Mouse (Mus musculus) T-helper 1 cell (primary cell): Measurements from ENCODE around the gene Fry.

Source experiments
- in situ Hi-C: fragments of 300-600 bp; cut with MboI, MseI; formaldehyde crosslinking; loops from one replicate; pipeline ENCODE4 v1.15.1; 2025; ENCODE audit warnings: high pct_unique_total_duplicates

Gene Fry

GRCm38 (mm10) chr5:150265005-150265404 lies 146.6 kb downstream of the Fry start:
- in situ Hi-C loops: no loop called here

- in situ Hi-C loops: no loop called here
Measured at GRCm38 (mm10) chr5:150265953-150266352, 147.5 kb downstream of the Fry start.

GRCm38 (mm10) chr5:150268261-150268660 lies 149.8 kb downstream of the Fry start:
- in situ Hi-C loops: no loop called here

GRCm38 (mm10) chr5:150270468-150270867 lies 152.0 kb downstream of the Fry start:
- in situ Hi-C loops: no loop called here

DNA sequence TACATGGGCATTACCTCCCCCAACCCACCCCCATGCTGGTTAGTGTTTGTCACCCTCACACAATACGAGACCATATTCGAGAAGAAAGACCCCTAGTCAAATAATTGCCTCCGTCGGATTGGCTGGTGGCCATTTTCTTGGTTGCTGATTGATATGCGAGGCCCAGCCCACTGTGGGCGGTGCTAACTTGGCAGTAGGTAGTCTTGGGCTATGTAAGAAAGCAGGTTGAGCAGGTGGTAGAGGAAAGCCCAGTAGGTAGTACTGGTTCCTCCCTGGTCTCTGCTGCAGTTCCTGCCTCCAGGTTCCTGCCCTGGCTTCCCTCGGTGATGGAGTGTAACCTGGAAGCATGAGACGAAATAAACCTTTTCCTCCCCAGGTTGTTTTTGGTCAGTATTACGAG lies 153.7 kb downstream of the Fry start:
- in situ Hi-C loops: no loop called here

GRCm38 (mm10) chr5:150275314-150275713 lies 156.9 kb downstream of the Fry start:
- in situ Hi-C loops: no loop called here

DNA sequence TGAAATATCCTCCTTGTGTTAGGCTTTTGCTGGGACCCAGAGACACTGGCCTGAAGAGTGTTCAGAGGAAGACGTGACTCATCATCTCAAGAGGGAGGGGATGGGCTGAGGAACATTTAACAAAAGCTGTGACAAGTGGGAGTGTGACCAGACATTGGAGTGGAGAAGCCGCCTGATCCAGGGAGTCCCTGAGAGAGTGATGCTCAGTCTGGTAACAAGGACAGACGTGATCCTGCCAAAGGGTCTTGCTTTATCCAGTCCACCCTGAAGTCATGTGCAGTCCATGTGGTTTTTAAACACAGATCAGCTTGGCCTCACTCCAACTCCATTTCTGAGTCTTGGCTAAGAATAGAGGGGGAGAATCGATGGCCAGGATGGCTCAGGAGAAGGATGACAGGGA lies 158.2 kb downstream of the Fry start:
- in situ Hi-C loops: no loop called here

- in situ Hi-C loops: no loop called here
Measured at GRCm38 (mm10) chr5:150279387-150279786, 160.9 kb downstream of the Fry start.

GRCm38 (mm10) chr5:150281084-150281483 lies 162.6 kb downstream of the Fry start:
- in situ Hi-C loops: no loop called here

DNA sequence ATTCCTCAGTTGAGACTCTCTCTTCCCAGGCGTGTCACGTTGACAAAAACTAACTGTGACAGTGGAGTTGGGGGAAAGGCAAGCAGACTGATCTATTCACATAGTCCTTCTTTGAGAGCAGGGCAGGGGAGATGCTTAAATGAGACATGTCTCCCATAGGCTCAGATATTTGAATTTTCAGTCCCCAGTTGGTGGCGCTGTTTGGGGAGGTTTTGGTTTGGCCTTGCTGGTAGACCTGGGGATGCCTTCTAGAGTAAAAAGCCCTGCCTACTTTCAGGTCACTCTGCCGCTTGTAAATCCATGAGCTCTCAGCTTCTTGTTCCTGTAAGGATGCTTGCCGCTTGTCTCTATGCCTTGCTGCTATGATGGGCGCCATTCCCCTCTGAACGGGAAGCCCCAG lies 163.6 kb downstream of the Fry start:
- in situ Hi-C loops: no loop called here

GRCm38 (mm10) chr5:150287949-150288348 lies 169.5 kb downstream of the Fry start:
- in situ Hi-C loops: no loop called here

GRCm38 (mm10) chr5:150289611-150290010 lies 171.2 kb downstream of the Fry start:
- in situ Hi-C loops: no loop called here

DNA sequence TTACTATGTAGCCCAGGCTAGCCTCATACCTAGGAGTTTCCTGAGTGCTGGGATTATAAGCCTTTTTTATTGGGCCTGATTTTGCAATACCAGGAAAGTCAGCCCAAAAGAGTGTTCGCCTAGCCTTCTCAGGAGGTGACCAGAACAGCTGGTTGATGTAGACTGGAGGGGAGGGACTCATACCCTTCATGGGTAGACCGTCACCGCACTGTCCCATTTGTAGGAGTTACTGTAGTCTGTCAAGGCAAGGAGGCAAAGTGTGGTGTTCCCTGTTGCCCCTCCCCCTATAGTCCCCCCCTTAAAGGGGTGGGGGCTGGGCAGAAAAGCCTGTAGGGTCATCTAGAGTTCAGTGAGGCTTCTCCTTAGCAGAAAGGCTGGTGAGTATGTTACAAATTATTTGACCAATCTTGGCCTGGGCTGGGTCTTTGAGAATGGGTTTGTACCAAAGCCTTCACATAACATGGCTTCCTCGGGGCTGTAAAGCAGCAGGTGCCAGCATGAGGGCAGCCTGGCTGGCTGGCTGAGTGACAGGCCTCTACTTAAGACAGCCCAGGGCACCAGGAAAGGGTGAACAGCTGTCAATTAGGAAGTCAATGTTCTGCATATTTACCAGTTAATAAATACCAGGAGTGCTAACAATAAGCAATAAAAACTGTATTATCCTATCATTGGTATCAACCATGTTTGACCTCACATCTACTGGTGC lies 172.2 kb downstream of the Fry start:
- in situ Hi-C loops: no loop called here

GRCm38 (mm10) chr5:150291216-150291615 lies 172.8 kb downstream of the Fry start:
- in situ Hi-C loops: no loop called here

DNA sequence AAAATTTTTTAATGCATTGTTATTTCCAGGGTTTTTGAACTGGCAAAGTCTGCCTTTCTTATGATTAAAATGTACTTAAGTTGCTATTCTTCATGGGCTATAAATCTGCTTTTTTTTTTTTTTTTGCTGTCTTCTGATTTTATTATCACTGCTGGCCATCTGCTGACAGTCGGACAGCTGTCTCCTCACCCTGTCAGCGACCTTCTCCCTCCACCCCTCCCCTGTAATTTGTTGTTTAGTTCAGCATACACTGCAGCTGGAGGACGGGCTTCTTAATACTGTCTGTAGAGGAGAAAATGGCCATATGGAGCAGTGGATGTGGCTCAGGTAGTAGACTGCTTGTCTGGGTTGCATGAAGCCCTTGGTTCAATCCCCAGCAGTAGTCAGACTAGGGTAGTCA lies 173.7 kb downstream of the Fry start:
- in situ Hi-C loops: no loop called here

DNA sequence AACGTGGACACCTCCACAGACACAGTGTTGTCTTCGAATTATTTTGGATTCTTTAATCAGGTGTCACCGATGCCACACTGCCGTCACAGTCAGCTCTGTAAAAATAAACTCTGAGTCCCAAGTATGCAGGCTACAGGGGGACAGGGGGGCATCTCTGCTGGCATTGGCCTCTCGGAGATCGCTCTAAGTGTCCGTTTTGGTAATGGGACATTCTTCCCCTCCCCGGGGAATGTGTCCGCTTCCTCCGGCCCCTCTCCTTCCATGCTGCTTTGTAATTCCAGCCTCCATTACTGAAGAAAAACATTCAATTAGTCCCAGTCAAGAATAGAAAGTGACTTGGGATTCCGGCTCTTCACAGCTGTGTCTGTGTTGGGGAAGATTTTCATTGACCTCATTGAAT lies 175.9 kb downstream of the Fry start:
- in situ Hi-C loops: no loop called here

- in situ Hi-C loops: no loop called here
Measured at GRCm38 (mm10) chr5:150295096-150295495, 176.7 kb downstream of the Fry start.

DNA sequence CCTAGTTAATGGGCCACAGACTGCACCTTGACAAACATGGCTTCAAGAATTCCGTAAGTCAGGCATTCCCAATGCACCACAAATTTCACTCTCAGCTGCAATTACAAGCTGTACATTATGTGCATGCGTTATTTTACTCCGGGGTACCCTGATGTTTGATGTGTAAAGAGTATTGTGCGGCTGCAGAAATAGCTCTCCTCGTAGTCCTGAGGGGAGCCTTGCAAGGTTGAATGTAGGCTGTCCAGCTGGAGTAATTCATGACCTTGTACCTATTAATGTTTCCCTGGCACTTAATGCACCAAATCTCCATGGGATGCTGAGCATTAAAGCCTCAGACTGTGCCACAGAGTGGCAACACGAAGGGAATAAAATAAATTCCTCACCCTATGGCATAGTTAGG lies 180.5 kb downstream of the Fry start:
- in situ Hi-C loops: no loop called here

DNA sequence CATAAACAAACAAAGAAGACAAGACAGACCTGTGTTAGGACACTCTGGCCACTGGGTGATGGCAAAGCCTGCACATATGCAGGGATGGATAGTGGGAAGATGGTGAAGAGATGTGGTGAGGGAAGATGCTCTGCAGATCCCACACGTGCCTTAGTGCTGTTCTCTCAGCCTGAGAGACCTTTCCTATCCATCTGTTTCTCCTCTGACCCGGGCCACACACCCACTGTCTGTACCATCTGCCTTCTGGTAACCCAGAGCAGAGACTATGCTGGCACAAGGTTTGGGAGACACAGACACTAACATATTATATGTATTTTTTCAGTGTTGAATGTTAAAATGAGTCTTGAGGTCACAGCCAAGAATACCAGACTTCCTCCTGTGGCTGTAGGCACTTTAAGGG lies 183.7 kb downstream of the Fry start:
- in situ Hi-C loops: no loop called here

- in situ Hi-C loops: no loop called here
Measured at GRCm38 (mm10) chr5:150302996-150303395, 184.6 kb downstream of the Fry start.

- in situ Hi-C loops: no loop called here
Measured at GRCm38 (mm10) chr5:150306497-150306896, 188.1 kb downstream of the Fry start.

DNA sequence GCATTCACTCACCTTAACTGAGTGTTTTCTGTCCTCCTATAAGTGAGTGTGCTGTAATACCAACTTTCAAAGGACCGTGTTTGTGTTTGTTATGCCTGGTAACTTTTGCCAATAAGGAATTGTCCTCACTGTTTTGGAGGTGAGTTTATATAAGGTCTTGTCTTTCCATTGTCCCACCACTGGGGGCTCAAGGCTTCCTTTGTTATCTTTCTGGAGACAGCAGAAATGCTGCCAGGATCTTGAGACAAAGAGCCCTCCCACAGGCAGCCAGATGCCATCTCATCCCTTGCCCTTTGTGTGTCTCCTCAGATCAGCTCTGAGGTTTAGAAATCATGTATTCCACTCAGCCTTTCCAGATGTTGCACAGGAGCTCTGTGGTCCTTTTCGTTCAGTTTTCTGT lies 194.8 kb downstream of the Fry start:
- in situ Hi-C loops: no loop called here

DNA sequence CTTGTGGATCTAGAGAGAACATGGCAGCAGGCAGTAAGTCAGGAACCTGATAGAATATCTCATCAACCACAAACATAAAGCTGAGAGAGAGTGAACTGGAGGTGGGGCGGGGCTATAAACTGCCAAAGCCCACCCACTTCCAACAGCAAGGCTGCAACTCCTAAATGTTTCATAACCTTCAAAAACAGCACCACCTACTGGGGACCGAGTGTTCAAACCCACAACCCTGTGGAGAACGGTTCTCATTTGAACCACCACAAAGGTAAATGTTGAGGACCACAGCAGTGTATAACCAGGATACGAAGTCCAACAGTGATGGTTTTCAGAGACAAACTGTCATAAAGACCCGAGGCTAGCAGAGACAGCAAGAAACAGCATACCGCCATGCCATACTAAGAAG lies 196.1 kb downstream of the Fry start:
- in situ Hi-C loops: no loop called here

DNA sequence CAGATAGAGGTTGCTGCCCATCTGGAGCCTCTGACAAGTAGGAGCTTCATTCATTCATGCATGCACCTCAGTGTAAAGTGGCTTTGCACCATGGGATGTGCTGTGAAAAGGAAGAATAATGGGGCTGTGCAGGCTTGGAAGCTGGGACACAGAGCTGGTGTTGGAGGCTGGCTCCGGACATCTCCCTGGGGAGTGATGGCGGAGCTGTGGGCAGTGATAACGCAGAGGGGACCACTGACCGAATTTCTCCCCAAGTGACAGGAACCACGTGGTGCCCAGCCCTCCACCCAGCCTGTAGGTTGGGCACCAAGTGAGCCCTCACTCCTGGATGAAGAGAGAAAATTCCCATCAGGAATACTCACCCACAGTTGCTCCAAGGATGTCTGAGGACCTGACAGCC lies 207.0 kb downstream of the Fry start:
- in situ Hi-C loops: loop anchor here (10.0 kb wide), 1 partner anchor 961 kb away; no protein-coding TSS in a partner anchor
